Comparison of ENCODE assay signal across 7 mouse cellular contexts in the genomic region with DNA sequence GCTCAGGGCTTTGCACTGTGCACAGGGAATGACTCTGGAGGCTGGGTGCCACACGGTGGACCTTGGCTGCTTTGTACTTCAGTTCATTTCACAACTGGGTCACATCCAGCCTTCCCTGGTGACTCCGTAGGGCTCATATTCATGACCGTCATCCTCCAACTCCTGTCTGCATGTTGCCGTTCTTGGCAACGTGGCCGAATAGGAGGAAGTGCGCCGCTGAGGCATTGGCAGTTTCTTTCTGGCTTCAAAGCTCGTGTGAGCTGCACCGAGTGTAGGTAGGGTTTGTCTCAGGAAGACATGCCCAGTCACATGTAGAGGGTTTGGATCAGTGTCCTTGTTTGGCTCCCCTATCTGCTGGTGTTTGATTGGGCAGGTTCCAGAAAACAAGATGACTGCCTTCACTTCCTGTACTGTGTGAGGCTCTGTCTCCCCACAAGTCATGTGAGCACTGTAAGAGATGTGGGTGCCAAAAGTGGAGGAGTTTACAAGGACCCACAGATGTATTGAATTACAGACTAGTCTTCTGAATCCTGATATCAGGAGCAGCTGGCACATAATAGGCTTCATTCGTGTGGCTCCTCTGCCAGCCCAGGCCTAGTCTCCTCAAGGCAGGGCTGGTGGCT.
DNase-seq lines count a peak whose midpoint lies in the region; ATAC-seq lines count a peak whose summit lies in the region.

No protein-coding gene starts in this region.

- ATAC-seq in stomach, embryonic 14.5 days (ENCODE audit: insufficient number of reproducible peaks, insufficient read depth, low FRiP score, low read depth), result no peak; the same call in 1 of the 2 replicates

- H3K4me2 ChIP-seq in stomach, embryonic 14.5 days (replicated peaks; ENCODE audit: low read depth, low read length), result no peak overlapping the region

- no peaks in the 10 kb centered on the region for H3K36me3 ChIP-seq in stomach, embryonic 14.5 days (ENCODE audit: control insufficient read depth, insufficient read depth, low read length)

- no peak overlapping the region for H3K4me3 ChIP-seq in stomach, embryonic 14.5 days (ENCODE audit: low read depth, low read length)

- H3K9me3 ChIP-seq in stomach, embryonic 14.5 days (ENCODE audit: control insufficient read depth, low read depth, low read length), result no peaks in the 10 kb centered on the region

- H3K27me3 ChIP-seq in stomach, embryonic 14.5 days (ENCODE audit: control insufficient read depth, insufficient read depth, low read length), result no peaks in the 10 kb centered on the region

- H3K27ac ChIP-seq in stomach, embryonic 14.5 days (ENCODE audit: low read length), result 0 out of 2 replicates have a peak overlapping the region, but pooled peaks have one; percentile 4

- DNase-seq in left cerebral cortex, adult 9 months (ENCODE audit: low spot score in 2 of 2), result peak; percentile 50 to 74
- DNase-seq in left cerebral cortex, adult 11 months (ENCODE audit: low spot score), result no peak
- DNase-seq in adrenal gland, postnatal 14 days, result peak; percentile 65
- DNase-seq in heart, adult 9 months (ENCODE audit: low spot score in 2 of 2), result peak; percentile 73 to 74
- peak; percentile 48 to 81 for DNase-seq in left cerebral cortex, postnatal 14 days (ENCODE audit: low spot score in 2 of 2)
- DNase-seq in urinary bladder, adult 18-20 months (ENCODE audit: low spot score in 2 of 2), result no peak

- peaks cover 22% of the 10 kb centered on the region for H3K4me1 ChIP-seq in stomach, embryonic 14.5 days (ENCODE audit: control insufficient read depth, insufficient read depth, low read length)

- H3K9ac ChIP-seq in stomach, embryonic 14.5 days (replicated peaks; ENCODE audit: low read depth, low read length), result no peak overlapping the region

- intact Hi-C loops in left cerebral cortex, postnatal 14 days (cut with DNase I), result no loop called here

- WGBS in stomach, embryonic 14.5 days, result 86% methylated on average over 11 of the region's 11 CpGs

Comparison
In these comparisons a context has a peak if more than half of its experiments do, and no peak if none do; other contexts are left out.
1. DNase-seq: peak in left cerebral cortex, adult 9 months (2 of 2), adrenal gland, postnatal 14 days (single experiment), heart, adult 9 months (2 of 2) and left cerebral cortex, postnatal 14 days (2 of 2); none in left cerebral cortex, adult 11 months (single experiment) and urinary bladder, adult 18-20 months (0 of 2).